Mouse (Mus musculus): ENCODE measurements around the gene Kctd18. TPM values are rescaled to one million over a fixed set of nuclear protein-coding genes. Genes with fewer than 3 reads are reported as not detected.

Kctd18 gene
- 15.7 and 20.3 TPM in 2 replicates for polyA plus RNA-seq (2014; fragmentation: Nextera tagmentation; extraction: Ambion mirVana)

DNA sequence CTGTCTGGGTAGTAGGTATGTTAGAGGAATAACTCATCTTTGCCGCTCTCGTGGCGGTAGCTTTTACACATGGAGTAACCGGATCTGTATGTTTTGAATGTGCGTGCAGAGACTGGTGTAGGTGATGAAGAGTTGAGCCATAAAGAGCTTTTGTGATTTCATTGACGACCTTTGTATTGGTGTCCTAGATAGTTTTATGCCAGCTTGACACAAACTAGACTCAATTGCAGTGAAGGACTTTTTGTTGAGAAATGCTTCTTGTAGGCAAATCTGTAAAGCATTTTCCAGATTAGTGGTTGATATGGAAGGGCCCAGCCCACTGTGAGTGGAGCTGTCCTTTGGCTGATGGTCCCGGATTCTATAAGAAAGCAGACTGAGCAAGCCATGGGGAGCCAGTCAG lies at the start of gene Kctd18:
Gene Kctd18 (minus strand): TSS at position 101 of the 400 bp plus-strand sequence.
- no peak within 1 kb of the TSS for H3K27ac ChIP-seq (replicated peaks; ENCODE audit: low read depth, low read length)
- H3K36me3 ChIP-seq (ENCODE audit: control insufficient read depth, insufficient read depth, low read length) = peaks cover 18% of the 10 kb centered on the region; the same call in 1 of the 2 replicates
- no peaks in the 10 kb centered on the region for H3K4me1 ChIP-seq (ENCODE audit: control insufficient read depth, insufficient read depth, low read length)
- H3K27me3 ChIP-seq (ENCODE audit: control insufficient read depth, insufficient read depth, low read length) = no peaks in the 10 kb centered on the region
- H3K9ac ChIP-seq (ENCODE audit: low read length) = no peak within 1 kb of the TSS
- WGBS = 95% methylated on average over 7 of the region's 7 CpGs
- H3K9me3 ChIP-seq (ENCODE audit: control insufficient read depth, low read length) = no peaks in the 10 kb centered on the region
- ATAC-seq (ENCODE audit: insufficient number of reproducible peaks, low FRiP score, low TSS enrichment, low read depth) = no peak
- H3K4me3 ChIP-seq (ENCODE audit: low read depth, low read length) = no peak within 1 kb of the TSS
- no peak for DNase-seq (ENCODE audit: low spot score)
- H3K4me2 ChIP-seq (ENCODE audit: low read depth, severe bottlenecking) = no peak within 1 kb of the TSS

DNA sequence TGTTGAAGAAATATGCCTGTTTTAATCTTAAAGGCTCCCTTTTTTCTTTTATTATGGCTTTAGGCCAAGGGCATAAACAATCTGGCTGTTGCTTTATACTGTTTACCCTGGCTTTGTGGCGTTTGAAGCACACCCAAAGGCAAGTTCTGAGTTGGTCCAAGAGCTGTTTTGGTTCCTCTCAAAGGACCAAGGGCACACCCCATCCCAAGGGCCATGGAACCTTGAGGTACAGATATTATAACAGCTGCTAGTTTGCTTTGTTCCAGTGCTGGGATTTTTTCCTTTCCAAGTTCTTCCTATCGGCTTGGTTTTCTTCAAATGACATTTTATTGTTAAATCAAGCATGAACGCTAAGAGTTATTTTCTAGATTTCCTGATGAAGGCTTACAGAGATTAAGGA lies 46.9 kb upstream of the Kctd18 start:
- H3K9ac ChIP-seq (ENCODE audit: low read length) = no peak overlapping the region
- H3K27ac ChIP-seq (replicated peaks; ENCODE audit: low read depth, low read length) = no peak overlapping the region
- no peak overlapping the region for H3K4me3 ChIP-seq (ENCODE audit: low read depth, low read length)
- no peaks in the 10 kb centered on the region for H3K36me3 ChIP-seq (ENCODE audit: control insufficient read depth, insufficient read depth, low read length)
- DNase-seq (ENCODE audit: low spot score) = no peak
- ATAC-seq (ENCODE audit: insufficient number of reproducible peaks, low FRiP score, low TSS enrichment, low read depth) = no peak
- no peak overlapping the region for H3K4me2 ChIP-seq (ENCODE audit: low read depth, severe bottlenecking)
- no peaks in the 10 kb centered on the region for H3K4me1 ChIP-seq (ENCODE audit: control insufficient read depth, insufficient read depth, low read length)
- WGBS = 88% methylated on average over 3 of the region's 3 CpGs
- no peaks in the 10 kb centered on the region for H3K9me3 ChIP-seq (ENCODE audit: control insufficient read depth, low read length)
- no peaks in the 10 kb centered on the region for H3K27me3 ChIP-seq (ENCODE audit: control insufficient read depth, insufficient read depth, low read length)

DNA sequence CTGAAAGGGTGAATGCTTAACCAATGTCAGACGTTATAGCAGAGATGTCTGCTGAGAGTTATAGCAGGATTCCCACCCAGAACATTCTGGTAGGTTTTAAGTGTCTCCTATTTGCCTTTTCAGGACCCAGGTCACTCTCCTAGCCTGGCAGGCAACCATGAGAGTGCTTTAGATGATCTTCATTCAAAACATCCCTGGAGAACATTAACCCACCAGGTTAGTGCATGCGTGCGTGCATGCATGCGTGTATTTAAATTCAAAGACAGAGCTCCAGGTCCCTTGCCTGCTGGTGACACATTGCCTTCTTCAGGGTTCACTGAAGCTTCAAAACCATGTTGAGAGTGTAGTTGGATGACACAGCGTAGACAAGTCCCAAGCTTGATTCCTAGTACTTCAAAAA lies 46.4 kb upstream of the Kctd18 start:
- H3K27ac ChIP-seq (replicated peaks; ENCODE audit: low read depth, low read length) = no peak overlapping the region
- DNase-seq (ENCODE audit: low spot score) (no peak), ATAC-seq (ENCODE audit: insufficient number of reproducible peaks, low FRiP score, low TSS enrichment, low read depth) (no peak)
- no peak overlapping the region for H3K4me3 ChIP-seq (ENCODE audit: low read depth, low read length)
- H3K36me3 ChIP-seq (ENCODE audit: control insufficient read depth, insufficient read depth, low read length) = no peaks in the 10 kb centered on the region
- H3K4me2 ChIP-seq (ENCODE audit: low read depth, severe bottlenecking) = no peak overlapping the region
- WGBS = 90% methylated on average over 5 of the region's 5 CpGs
- H3K4me1 ChIP-seq (ENCODE audit: control insufficient read depth, insufficient read depth, low read length) = no peaks in the 10 kb centered on the region
- no peak overlapping the region for H3K9ac ChIP-seq (ENCODE audit: low read length)
- H3K27me3 ChIP-seq (ENCODE audit: control insufficient read depth, insufficient read depth, low read length) = no peaks in the 10 kb centered on the region
- no peaks in the 10 kb centered on the region for H3K9me3 ChIP-seq (ENCODE audit: control insufficient read depth, low read length)

DNA sequence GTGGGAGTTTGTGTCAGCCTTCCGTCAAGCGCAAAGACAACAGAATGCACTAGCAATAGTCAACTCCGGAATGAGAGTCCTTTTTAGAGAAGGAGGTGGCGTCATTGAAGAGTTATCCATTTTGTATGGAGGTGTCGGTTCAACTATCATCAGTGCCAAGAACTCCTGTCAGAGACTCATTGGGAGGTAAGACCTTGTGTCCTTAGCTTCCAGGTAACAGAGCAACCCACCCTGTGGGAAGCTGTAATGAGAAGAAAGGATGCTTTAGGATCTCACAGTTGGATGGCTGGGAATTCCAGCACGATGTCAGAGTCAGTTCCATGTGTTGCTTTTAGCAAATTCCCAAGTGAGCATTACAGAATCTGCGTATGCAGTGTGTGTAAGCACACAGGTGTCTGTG lies 43.4 kb upstream of the Kctd18 start:
- Histone ChIP-seq H3K4me3 (ENCODE audit: low read depth, low read length) (no peak overlapping the region), H3K36me3 (ENCODE audit: control insufficient read depth, insufficient read depth, low read length) (no peaks in the 10 kb centered on the region), H3K9me3 (ENCODE audit: control insufficient read depth, low read length) (no peaks in the 10 kb centered on the region), H3K9ac (ENCODE audit: low read length) (no peak overlapping the region), H3K4me1 (ENCODE audit: control insufficient read depth, insufficient read depth, low read length) (no peaks in the 10 kb centered on the region), H3K4me2 (ENCODE audit: low read depth, severe bottlenecking) (no peak overlapping the region), H3K27me3 (ENCODE audit: control insufficient read depth, insufficient read depth, low read length) (no peaks in the 10 kb centered on the region), H3K27ac (replicated peaks; ENCODE audit: low read depth, low read length) (no peak overlapping the region)
- ATAC-seq (ENCODE audit: insufficient number of reproducible peaks, low FRiP score, low TSS enrichment, low read depth) (no peak), DNase-seq (ENCODE audit: low spot score) (no peak)
- 94% methylated on average over 7 of the region's 7 CpGs for WGBS

DNA sequence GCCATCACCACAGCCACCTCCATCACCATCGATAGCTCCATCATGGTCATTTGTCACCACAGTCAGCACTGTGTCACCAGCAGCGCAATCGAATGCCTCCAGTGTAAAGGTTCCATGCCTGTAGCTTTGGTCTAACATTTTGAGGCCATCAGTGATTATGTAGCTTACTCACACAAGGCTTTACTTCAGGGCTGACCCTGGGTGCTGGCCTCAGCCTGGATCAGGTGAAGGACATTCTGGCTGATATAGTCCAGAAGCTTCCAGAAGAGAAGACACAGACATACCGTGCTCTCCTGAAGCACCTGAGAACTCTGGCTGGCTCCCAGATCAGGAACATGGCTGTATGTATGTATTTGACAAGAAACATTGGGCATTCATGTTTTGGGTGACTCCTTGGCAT lies 40.1 kb upstream of the Kctd18 start:
- no peak overlapping the region for H3K27ac ChIP-seq (replicated peaks; ENCODE audit: low read depth, low read length)
- H3K27me3 ChIP-seq (ENCODE audit: control insufficient read depth, insufficient read depth, low read length) = no peaks in the 10 kb centered on the region
- ATAC-seq (ENCODE audit: insufficient number of reproducible peaks, low FRiP score, low TSS enrichment, low read depth) (no peak), DNase-seq (ENCODE audit: low spot score) (no peak)
- no peaks in the 10 kb centered on the region for H3K36me3 ChIP-seq (ENCODE audit: control insufficient read depth, insufficient read depth, low read length)
- H3K9ac ChIP-seq (ENCODE audit: low read length) = no peak overlapping the region
- H3K4me1 ChIP-seq (ENCODE audit: control insufficient read depth, insufficient read depth, low read length) = no peaks in the 10 kb centered on the region
- 93% methylated on average over 4 of the region's 4 CpGs for WGBS
- no peak overlapping the region for H3K4me3 ChIP-seq (ENCODE audit: low read depth, low read length)
- H3K4me2 ChIP-seq (ENCODE audit: low read depth, severe bottlenecking) = no peak overlapping the region
- no peaks in the 10 kb centered on the region for H3K9me3 ChIP-seq (ENCODE audit: control insufficient read depth, low read length)

DNA sequence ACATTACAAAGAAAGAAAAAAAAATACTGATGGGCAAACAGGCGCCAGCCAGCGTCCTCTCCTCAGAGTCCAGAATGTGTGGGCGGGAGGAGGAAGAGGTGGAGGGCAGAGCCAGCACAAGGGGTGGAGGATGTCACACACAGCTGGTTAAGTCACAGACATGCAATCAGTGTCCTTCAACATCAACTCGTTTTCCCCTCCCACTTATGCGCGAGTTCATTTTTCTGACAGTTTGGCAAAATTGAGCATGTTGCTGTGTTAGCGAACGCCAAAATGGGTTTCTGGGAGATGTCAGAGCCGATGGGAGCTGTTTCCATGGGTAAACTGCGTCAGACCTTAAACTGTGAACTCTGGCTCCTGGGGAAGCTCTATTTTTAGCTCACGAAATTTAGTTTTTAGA lies 38.2 kb upstream of the Kctd18 start:
- DNase-seq (ENCODE audit: low spot score) (no peak), ATAC-seq (ENCODE audit: insufficient number of reproducible peaks, low FRiP score, low TSS enrichment, low read depth) (no peak)
- H3K4me2 ChIP-seq (ENCODE audit: low read depth, severe bottlenecking) = no peak overlapping the region
- no peaks in the 10 kb centered on the region for H3K27me3 ChIP-seq (ENCODE audit: control insufficient read depth, insufficient read depth, low read length)
- no peaks in the 10 kb centered on the region for H3K36me3 ChIP-seq (ENCODE audit: control insufficient read depth, insufficient read depth, low read length)
- H3K27ac ChIP-seq (replicated peaks; ENCODE audit: low read depth, low read length) = no peak overlapping the region
- no peaks in the 10 kb centered on the region for H3K4me1 ChIP-seq (ENCODE audit: control insufficient read depth, insufficient read depth, low read length)
- no peak overlapping the region for H3K4me3 ChIP-seq (ENCODE audit: low read depth, low read length)
- H3K9me3 ChIP-seq (ENCODE audit: control insufficient read depth, low read length) = no peaks in the 10 kb centered on the region
- no peak overlapping the region for H3K9ac ChIP-seq (ENCODE audit: low read length)
- WGBS = 84% methylated on average over 11 of the region's 11 CpGs

DNA sequence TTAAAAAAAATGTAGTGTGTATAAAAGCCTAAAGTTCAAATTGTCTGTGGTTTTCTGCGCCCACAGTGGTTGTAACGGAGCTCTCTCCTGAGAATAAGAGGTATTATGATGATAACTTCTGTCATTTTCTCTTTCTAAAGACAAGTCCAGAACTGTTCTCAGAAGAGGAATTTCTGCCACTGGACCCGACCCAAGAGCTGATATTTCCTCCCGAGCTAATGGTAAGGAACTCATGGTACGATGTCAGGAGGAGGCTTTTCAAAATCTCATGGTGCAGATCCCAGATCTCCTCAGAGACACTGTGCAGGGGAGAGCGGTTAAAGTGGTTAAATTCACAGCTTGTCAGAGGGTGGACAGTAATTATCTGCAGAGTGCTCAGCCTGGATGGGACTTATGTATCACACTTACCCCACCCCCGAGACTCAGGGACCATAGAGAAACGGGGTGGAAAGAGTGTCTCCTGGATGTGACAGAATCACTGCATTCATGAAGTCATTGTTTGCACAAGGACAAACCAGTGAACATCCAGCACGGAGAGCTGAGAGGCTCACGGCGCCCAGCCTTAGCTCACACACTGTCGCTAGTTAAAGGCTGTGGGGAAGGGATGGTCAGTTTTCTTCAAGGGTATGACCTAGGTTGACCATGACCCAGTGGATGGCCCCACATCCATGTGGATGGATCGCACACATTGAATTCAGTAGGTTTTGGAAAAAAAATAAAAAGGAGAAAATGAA lies 37.5 kb upstream of the Kctd18 start:
- no peaks in the 10 kb centered on the region for H3K36me3 ChIP-seq (ENCODE audit: control insufficient read depth, insufficient read depth, low read length)
- H3K4me3 ChIP-seq (ENCODE audit: low read depth, low read length) = no peak overlapping the region
- WGBS = 89% methylated on average over 13 of the region's 13 CpGs
- DNase-seq (ENCODE audit: low spot score) (no peak), ATAC-seq (ENCODE audit: insufficient number of reproducible peaks, low FRiP score, low TSS enrichment, low read depth) (no peak)
- no peaks in the 10 kb centered on the region for H3K4me1 ChIP-seq (ENCODE audit: control insufficient read depth, insufficient read depth, low read length)
- H3K27ac ChIP-seq (replicated peaks; ENCODE audit: low read depth, low read length) = no peak overlapping the region
- H3K27me3 ChIP-seq (ENCODE audit: control insufficient read depth, insufficient read depth, low read length) = no peaks in the 10 kb centered on the region
- H3K9ac ChIP-seq (ENCODE audit: low read length) = no peak overlapping the region
- no peak overlapping the region for H3K4me2 ChIP-seq (ENCODE audit: low read depth, severe bottlenecking)
- H3K9me3 ChIP-seq (ENCODE audit: control insufficient read depth, low read length) = no peaks in the 10 kb centered on the region

DNA sequence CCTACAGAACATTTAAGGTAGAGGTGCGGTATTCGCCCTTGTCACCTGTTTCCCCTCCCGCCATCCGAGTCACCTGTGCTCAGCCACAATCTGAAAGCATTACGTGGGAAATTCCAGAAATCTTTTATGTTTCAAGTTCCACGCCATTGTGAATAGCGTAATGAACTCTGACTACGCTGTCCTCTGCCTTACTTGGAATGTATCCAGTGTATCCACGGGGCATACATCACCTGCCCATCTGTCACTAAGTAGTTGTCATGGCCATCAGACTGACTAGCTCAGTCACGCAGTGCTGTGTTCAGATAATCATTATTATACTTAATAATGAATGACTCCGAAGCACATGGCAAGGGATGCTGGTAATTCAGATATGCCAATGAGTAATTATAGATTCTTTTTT lies 36.8 kb upstream of the Kctd18 start:
- DNase-seq (ENCODE audit: low spot score) = no peak
- no peak for ATAC-seq (ENCODE audit: insufficient number of reproducible peaks, low FRiP score, low TSS enrichment, low read depth)
- no peaks in the 10 kb centered on the region for H3K4me1 ChIP-seq (ENCODE audit: control insufficient read depth, insufficient read depth, low read length)
- H3K9me3 ChIP-seq (ENCODE audit: control insufficient read depth, low read length) = no peaks in the 10 kb centered on the region
- H3K27ac ChIP-seq (replicated peaks; ENCODE audit: low read depth, low read length) = no peak overlapping the region
- H3K27me3 ChIP-seq (ENCODE audit: control insufficient read depth, insufficient read depth, low read length) = no peaks in the 10 kb centered on the region
- no peak overlapping the region for H3K4me2 ChIP-seq (ENCODE audit: low read depth, severe bottlenecking)
- no peak overlapping the region for H3K4me3 ChIP-seq (ENCODE audit: low read depth, low read length)
- WGBS = 92% methylated on average over 11 of the region's 11 CpGs
- no peaks in the 10 kb centered on the region for H3K36me3 ChIP-seq (ENCODE audit: control insufficient read depth, insufficient read depth, low read length)
- H3K9ac ChIP-seq (ENCODE audit: low read length) = no peak overlapping the region

DNA sequence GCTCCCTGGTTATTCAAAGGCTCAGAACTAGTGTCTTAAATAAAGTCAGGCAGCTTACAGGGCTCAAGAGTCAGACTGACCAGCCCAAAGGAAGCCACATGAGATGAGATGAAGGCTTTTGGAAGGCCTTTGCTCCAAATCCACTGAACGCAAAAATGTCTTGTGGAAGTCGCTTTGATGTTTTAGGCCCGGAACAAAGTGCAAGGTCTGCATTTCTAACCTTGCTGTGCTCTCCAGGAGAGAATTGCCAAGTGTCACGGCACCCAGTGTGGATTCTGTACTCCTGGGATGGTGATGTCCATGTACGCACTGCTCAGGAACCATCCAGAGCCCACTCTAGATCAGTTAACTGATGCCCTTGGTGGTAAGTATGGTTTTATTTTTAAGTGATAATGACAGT lies 30.4 kb upstream of the Kctd18 start:
- no peaks in the 10 kb centered on the region for H3K27me3 ChIP-seq (ENCODE audit: control insufficient read depth, insufficient read depth, low read length)
- no peaks in the 10 kb centered on the region for H3K36me3 ChIP-seq (ENCODE audit: control insufficient read depth, insufficient read depth, low read length)
- ATAC-seq (ENCODE audit: insufficient number of reproducible peaks, low FRiP score, low TSS enrichment, low read depth) (no peak), DNase-seq (ENCODE audit: low spot score) (no peak)
- H3K9me3 ChIP-seq (ENCODE audit: control insufficient read depth, low read length) = no peaks in the 10 kb centered on the region
- no peak overlapping the region for H3K9ac ChIP-seq (ENCODE audit: low read length)
- 93% methylated on average over 5 of the region's 5 CpGs for WGBS
- no peak overlapping the region for H3K27ac ChIP-seq (replicated peaks; ENCODE audit: low read depth, low read length)
- H3K4me3 ChIP-seq (ENCODE audit: low read depth, low read length) = no peak overlapping the region
- no peak overlapping the region for H3K4me2 ChIP-seq (ENCODE audit: low read depth, severe bottlenecking)
- H3K4me1 ChIP-seq (ENCODE audit: control insufficient read depth, insufficient read depth, low read length) = no peaks in the 10 kb centered on the region
